Mouse (Mus musculus) lung, postnatal 0 days (tissue): ENCODE measurements around the gene Apaf1. TPM values are rescaled to one million over a fixed set of nuclear protein-coding genes. Genes with fewer than 3 reads are reported as not detected.

Experiments used
- ATAC-seq: fragments of 200-750 bp; cut with Nextera tagmentation; 2 replicates; pipeline ENCODE4 v1.8.0; 2017; ENCODE audit warnings: moderate library complexity
- DNase-seq: peaks from one replicate; pipeline ENCODE4 v3.0.0-alpha.2; 2016; ENCODE audit warnings: low spot score
- H3K27ac ChIP-seq: fragments of 300-500 bp; sonication (generic); 2 replicates; pipeline ENCODE4 v1.5.1; 2014; ENCODE audit warnings: antibody characterized with exemption, mild to moderate bottlenecking, low read length, mixed read lengths
- H3K27me3 ChIP-seq: fragments of 300-500 bp; sonication (generic); replicated peaks from 2 replicates; pipeline ENCODE4 v1.6.1; 2014; ENCODE audit warnings: low read length, mixed read lengths; ENCODE audit not compliant: insufficient read depth
- H3K36me3 ChIP-seq: fragments of 300-500 bp; sonication (generic); 2 replicates; pipeline ENCODE4 v1.6.1; 2014; ENCODE audit warnings: low read length, mixed read lengths; ENCODE audit not compliant: insufficient read depth
- H3K4me1 ChIP-seq: fragments of 300-500 bp; sonication (generic); 2 replicates; pipeline ENCODE4 v1.6.1; 2014; ENCODE audit warnings: antibody characterized with exemption, low read depth, low read length, mixed read lengths; ENCODE audit not compliant: insufficient read depth
- H3K4me2 ChIP-seq: fragments of 300-500 bp; sonication (generic); replicated peaks from 2 replicates; pipeline ENCODE4 v1.6.1; 2014; ENCODE audit warnings: low read depth, mild to moderate bottlenecking, low read length, moderate library complexity, mixed read lengths
- H3K4me3 ChIP-seq: fragments of 300-500 bp; sonication (generic); 2 replicates; pipeline ENCODE4 v1.5.1; 2014; ENCODE audit warnings: low read depth, low read length
- H3K9ac ChIP-seq: fragments of 300-500 bp; sonication (generic); replicated peaks from 2 replicates; pipeline ENCODE4 v1.6.1; 2014; ENCODE audit warnings: low read depth, mild to moderate bottlenecking
- H3K9me3 ChIP-seq: fragments of 300-500 bp; sonication (generic); 2 replicates; pipeline ENCODE4 v1.6.1; 2016; ENCODE audit warnings: low read length, mixed read lengths
- CTCF ChIP-seq: IDR thresholded peaks from 2 replicates; pipeline ENCODE4 v1.5.1; 2016; ENCODE audit warnings: antibody characterized with exemption, mild to moderate bottlenecking
- EP300 ChIP-seq: IDR thresholded peaks from 2 replicates; pipeline ENCODE4 v1.6.1; 2016; ENCODE audit warnings: antibody characterized with exemption, mild to moderate bottlenecking, control low read depth
- WGBS: fragments of 180-500 bp; shearing (Covaris S2); extraction: QIAGEN DNeasy Blood & Tissue Kit; methylation state at CpG from one replicate; pipeline ENCODE4 v1.1.7; 2014; 5-methylcytosine and 5-hydroxymethylcytosine counted together
- polyA plus RNA-seq: library from polyadenylated mRNA; unstranded; fragments of >200 nt; fragmentation: Nextera tagmentation; extraction: Ambion mirVana; gene quantifications from 2 replicates; pipeline ENCODE4 v1.2.1, GENCODE M21; 2015

Gene Apaf1
- polyA plus RNA-seq, result 14.3 and 14.9 TPM in 2 replicates

- Histone ChIP-seq H3K9ac (peak within 1 kb of the TSS; percentile 77), H3K36me3 (no peaks in the 10 kb centered on the region; the same call in 1 of the 2 replicates), H3K27me3 (no peaks in the 10 kb centered on the region), H3K4me3 (peak within 1 kb of the TSS; percentile 92), H3K27ac (peak within 1 kb of the TSS; percentile 87), H3K4me2 (peak within 1 kb of the TSS; percentile 88), H3K9me3 (no peaks in the 10 kb centered on the region), H3K4me1 (no peaks in the 10 kb centered on the region)
- DNase-seq (peak; percentile 99), ATAC-seq (peak; percentile 98)
- under 1% methylated on average over 75 of the region's 87 CpGs for WGBS
- TF ChIP-seq EP300 (no peak), CTCF (no peak)
Observed at GRCm38 (mm10) chr10:91082550-91083392, at the start of gene Apaf1, which contains the start of gene Ikbip. TSS of gene Apaf1 (minus strand) at chr10:91082770. TSS of gene Ikbip (plus strand) at chr10:91082940.

- DNase-seq, result no peak
- no peaks in the 10 kb centered on the region for H3K9me3 ChIP-seq
- H3K4me3 ChIP-seq, result no peak overlapping the region
- no peaks in the 10 kb centered on the region for H3K4me1 ChIP-seq
- H3K27me3 ChIP-seq, result no peaks in the 10 kb centered on the region
- H3K4me2 ChIP-seq, result no peak overlapping the region
- no peak for TF ChIP-seq EP300
- no peak for TF ChIP-seq CTCF
- ATAC-seq, result no peak
- H3K9ac ChIP-seq, result no peak overlapping the region
- no peaks in the 10 kb centered on the region for H3K36me3 ChIP-seq
- WGBS, result 87% methylated on average over 1 of the region's 1 CpGs
- H3K27ac ChIP-seq, result no peak overlapping the region
Observed at GRCm38 (mm10) chr10:91131565-91131964, 49.0 kb upstream of the Apaf1 start.

DNA sequence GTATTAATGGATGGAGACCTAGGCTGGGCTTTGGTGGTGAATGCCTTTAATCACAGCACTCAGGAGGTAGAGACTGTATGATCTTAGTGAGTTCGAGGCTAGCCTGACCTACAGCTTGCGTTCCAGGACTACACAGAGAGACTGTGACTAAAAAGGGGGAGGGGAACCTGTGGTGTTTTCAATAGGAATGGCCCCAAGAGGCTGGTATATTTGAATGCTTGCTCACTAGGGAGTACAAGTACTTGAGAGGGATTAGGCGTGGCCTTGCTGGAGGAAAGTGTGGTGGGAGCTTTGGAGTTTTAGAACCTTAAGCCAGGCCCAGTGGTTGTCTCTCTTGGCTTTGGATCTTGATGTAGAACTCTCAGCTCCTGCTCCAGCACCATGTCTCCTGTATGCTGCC lies 48.2 kb upstream of the Apaf1 start:
- H3K4me3 ChIP-seq, result no peak overlapping the region
- H3K4me2 ChIP-seq, result no peak overlapping the region
- no peaks in the 10 kb centered on the region for H3K4me1 ChIP-seq
- no peaks in the 10 kb centered on the region for H3K36me3 ChIP-seq
- 81% methylated on average over 3 of the region's 3 CpGs for WGBS
- H3K27ac ChIP-seq, result no peak overlapping the region
- DNase-seq, result no peak
- no peaks in the 10 kb centered on the region for H3K27me3 ChIP-seq
- TF ChIP-seq EP300 (no peak), CTCF (no peak)
- no peaks in the 10 kb centered on the region for H3K9me3 ChIP-seq
- no peak overlapping the region for H3K9ac ChIP-seq
- no peak for ATAC-seq

DNA sequence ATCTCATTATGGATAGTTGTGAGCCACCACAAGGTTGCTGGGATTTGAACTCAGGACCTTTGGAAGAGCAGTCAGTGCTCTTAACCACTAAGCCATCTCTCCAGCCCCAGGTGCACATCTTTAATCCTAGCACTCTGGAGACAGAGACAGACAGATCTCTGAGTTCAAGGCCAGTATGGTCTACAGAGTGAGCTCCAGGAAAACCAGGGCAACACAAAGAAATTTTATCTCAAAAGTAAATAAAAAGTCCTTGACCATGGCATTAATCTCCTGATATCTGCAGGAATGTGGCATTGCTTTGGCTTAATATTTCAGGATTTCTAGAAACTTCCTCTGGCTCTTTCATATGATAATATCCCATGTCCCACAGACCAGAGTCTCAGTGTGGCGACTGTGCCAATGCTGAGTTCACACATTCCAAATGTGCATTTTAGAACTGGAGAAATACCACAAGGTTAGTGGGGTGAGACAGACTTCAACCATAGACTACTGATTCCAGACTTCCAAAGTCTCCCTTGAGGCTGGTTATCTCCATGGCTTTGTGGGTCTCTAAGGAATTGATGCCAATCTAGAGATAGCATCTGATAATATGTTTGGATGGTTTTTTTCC lies 46.1 kb upstream of the Apaf1 start:
- WGBS, result 52% methylated on average over 1 of the region's 1 CpGs
- H3K9ac ChIP-seq, result no peak overlapping the region
- no peaks in the 10 kb centered on the region for H3K36me3 ChIP-seq
- DNase-seq (no peak), ATAC-seq (no peak)
- no peak overlapping the region for H3K27ac ChIP-seq
- H3K4me3 ChIP-seq, result no peak overlapping the region
- no peaks in the 10 kb centered on the region for H3K9me3 ChIP-seq
- no peaks in the 10 kb centered on the region for H3K4me1 ChIP-seq
- H3K27me3 ChIP-seq, result no peaks in the 10 kb centered on the region
- TF ChIP-seq EP300 (no peak), CTCF (no peak)
- no peak overlapping the region for H3K4me2 ChIP-seq

DNA sequence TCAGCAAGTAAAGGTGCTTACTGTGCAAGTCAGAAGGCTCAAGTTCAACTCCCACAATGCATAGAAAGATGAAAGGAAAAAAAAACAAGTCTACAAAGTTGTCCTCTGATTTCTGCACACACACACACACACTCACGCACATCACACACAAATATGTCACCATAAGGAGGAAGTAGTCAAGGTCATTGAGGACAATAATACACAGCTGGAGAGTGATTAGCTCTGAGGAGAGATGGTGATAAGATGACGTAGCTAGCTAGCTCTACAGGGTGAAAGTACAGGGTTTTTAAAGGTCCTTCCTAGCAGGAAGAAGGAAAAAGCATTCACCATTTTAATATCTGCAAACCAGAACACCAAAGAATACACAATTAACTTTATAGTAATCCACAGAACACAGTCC lies 44.8 kb upstream of the Apaf1 start:
- no peak overlapping the region for H3K27ac ChIP-seq
- no peak for DNase-seq

DNA sequence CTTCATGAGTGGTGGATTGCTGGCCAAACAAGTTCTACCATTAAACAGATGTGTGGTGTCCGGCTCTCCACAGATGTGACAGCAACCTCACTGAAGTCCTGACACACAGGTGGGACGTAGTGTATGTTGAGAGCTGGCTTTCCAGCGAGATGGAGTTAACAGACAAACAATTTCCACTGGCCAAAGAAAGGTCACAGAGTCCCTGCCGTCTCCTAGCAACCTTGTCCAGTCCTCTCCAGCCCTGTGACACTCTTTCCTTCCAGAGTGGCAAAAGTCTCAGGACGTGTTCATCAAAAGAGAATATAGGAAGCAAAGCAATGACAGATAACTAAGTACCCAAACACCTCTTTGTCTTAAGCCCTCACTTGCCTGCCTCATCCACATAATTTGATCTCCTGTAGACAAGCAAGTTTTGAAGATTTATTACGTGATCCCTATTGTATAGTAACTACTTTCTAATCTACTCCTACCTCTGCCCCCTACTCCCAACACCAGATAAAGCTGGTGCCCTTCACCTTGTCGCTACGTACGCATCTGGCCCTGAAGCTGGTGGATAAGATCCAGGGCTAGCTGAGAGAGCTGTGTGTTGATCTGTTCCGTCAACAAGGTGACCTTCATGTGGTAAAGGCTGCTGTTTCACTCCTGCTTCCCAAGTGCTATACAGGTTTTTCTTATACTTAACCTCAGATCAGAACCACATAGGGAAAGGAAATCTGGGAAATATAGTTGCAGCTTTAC lies 44.2 kb upstream of the Apaf1 start:
- Histone ChIP-seq H3K4me2 (no peak overlapping the region), H3K27me3 (no peaks in the 10 kb centered on the region), H3K36me3 (no peaks in the 10 kb centered on the region), H3K9me3 (no peaks in the 10 kb centered on the region), H3K4me3 (no peak overlapping the region), H3K27ac (no peak overlapping the region), H3K9ac (no peak overlapping the region), H3K4me1 (no peaks in the 10 kb centered on the region; the same call in 1 of the 2 replicates)
- ATAC-seq (no peak), DNase-seq (no peak)
- TF ChIP-seq CTCF (no peak), EP300 (no peak)
- 48% methylated on average over 10 of the region's 10 CpGs for WGBS

More for the DNA sequence above, 44.8 kb upstream of the Apaf1 start:
- no peak overlapping the region for H3K9ac ChIP-seq
- H3K9me3 ChIP-seq, result no peaks in the 10 kb centered on the region
- H3K4me2 ChIP-seq, result no peak overlapping the region
- no peaks in the 10 kb centered on the region for H3K36me3 ChIP-seq
- no peak for TF ChIP-seq EP300
- no peak for TF ChIP-seq CTCF
- 34% methylated on average over 2 of the region's 2 CpGs for WGBS
- H3K4me1 ChIP-seq, result no peaks in the 10 kb centered on the region
- H3K27me3 ChIP-seq, result no peaks in the 10 kb centered on the region
- no peak overlapping the region for H3K4me3 ChIP-seq
- no peak for ATAC-seq
